Mouse (Mus musculus) embryonic facial prominence, embryonic 11.5 days (tissue): ENCODE data around the gene Cyp46a1. TPM values are rescaled to one million over a fixed set of nuclear protein-coding genes. Genes with fewer than 3 reads are reported as not detected.

Experiments
- ATAC-seq: fragments of 200-750 bp; cut with Nextera tagmentation; replicated peaks from 2 replicates; pipeline ENCODE4 v1.8.0; 2017; ENCODE audit warnings: low read depth; ENCODE audit not compliant: insufficient number of reproducible peaks, low FRiP score, low TSS enrichment
- DNase-seq: peaks from one replicate; pipeline ENCODE4 v3.0.0-alpha.2; 2015; ENCODE audit warnings: low spot score
- H3K27ac ChIP-seq: fragments of 300-500 bp; sonication (generic); replicated peaks from 2 replicates; pipeline ENCODE4 v1.5.1; 2014; ENCODE audit warnings: mild to moderate bottlenecking, low read depth, low read length, control low read depth
- H3K27me3 ChIP-seq: fragments of 300-500 bp; sonication (generic); 2 replicates; pipeline ENCODE4 v1.6.1; 2014; ENCODE audit warnings: mild to moderate bottlenecking, low read length, moderate library complexity, mixed read lengths; ENCODE audit not compliant: control insufficient read depth, insufficient read depth
- H3K36me3 ChIP-seq: fragments of 300-500 bp; sonication (generic); replicated peaks from 2 replicates; pipeline ENCODE4 v1.6.1; 2014; ENCODE audit warnings: low read depth, mild to moderate bottlenecking, low read length, moderate library complexity, mixed read lengths; ENCODE audit not compliant: control insufficient read depth, insufficient read depth
- H3K4me1 ChIP-seq: fragments of 300-500 bp; sonication (generic); 2 replicates; pipeline ENCODE4 v1.6.1; 2014; ENCODE audit warnings: low read length, mixed read lengths; ENCODE audit not compliant: control insufficient read depth, insufficient read depth
- H3K4me2 ChIP-seq: fragments of 300-500 bp; sonication (generic); 2 replicates; pipeline ENCODE4 v1.6.1; 2014; ENCODE audit warnings: low read depth, mild to moderate bottlenecking, control low read depth, low read length, moderate library complexity
- H3K4me3 ChIP-seq: fragments of 300-500 bp; sonication (generic); 2 replicates; pipeline ENCODE4 v1.5.1; 2014; ENCODE audit warnings: low read depth, low read length, control low read depth
- H3K9ac ChIP-seq: fragments of 300-500 bp; sonication (generic); replicated peaks from 2 replicates; pipeline ENCODE4 v1.6.1; 2014; ENCODE audit warnings: mild to moderate bottlenecking, control low read depth, low read length
- H3K9me3 ChIP-seq: fragments of 300-500 bp; sonication (generic); replicated peaks from 2 replicates; pipeline ENCODE4 v1.6.1; 2016; ENCODE audit warnings: mild to moderate bottlenecking, low read length, inconsistent platforms, mixed read lengths; ENCODE audit not compliant: control insufficient read depth
- WGBS: fragments of 180-500 bp; shearing (Covaris S2); extraction: QIAGEN DNeasy Blood & Tissue Kit; methylation state at CpG from one replicate; pipeline ENCODE4 v1.1.7; 2014; 5-methylcytosine and 5-hydroxymethylcytosine counted together
- polyA plus RNA-seq: library from polyadenylated mRNA; unstranded; fragments of >200 nt; fragmentation: Nextera tagmentation; extraction: Ambion mirVana; gene quantifications from 2 replicates; pipeline ENCODE4 v1.2.1, GENCODE M21; 2014

The Cyp46a1 gene
- polyA plus RNA-seq, 1 experiment from 2014 or later: 2.9 TPM

- no peaks in the 10 kb centered on the region for H3K9me3 ChIP-seq
- H3K4me2 ChIP-seq: no peak overlapping the region
- H3K9ac ChIP-seq: no peak overlapping the region
- no peak for ATAC-seq
- no peak overlapping the region for H3K27ac ChIP-seq
- no peaks in the 10 kb centered on the region for H3K36me3 ChIP-seq
- WGBS: 83% methylated on average over 1 of the region's 1 CpGs
- peaks cover 7% of the 10 kb centered on the region for H3K4me1 ChIP-seq
- no peak for DNase-seq
- no peak overlapping the region for H3K4me3 ChIP-seq
- peaks cover 23% of the 10 kb centered on the region for H3K27me3 ChIP-seq
These were observed 21.1 kb downstream of the Cyp46a1 start for GRCm38 (mm10) chr12:108355271-108355670.

GRCm38 (mm10) chr12:108355986-108356385 lies 21.8 kb downstream of the Cyp46a1 start:
- no peak overlapping the region for H3K9ac ChIP-seq
- no peak overlapping the region for H3K4me3 ChIP-seq
- no peak overlapping the region for H3K27ac ChIP-seq
- no peak for ATAC-seq
- no peaks in the 10 kb centered on the region for H3K36me3 ChIP-seq
- peaks cover 23% of the 10 kb centered on the region for H3K27me3 ChIP-seq
- H3K4me2 ChIP-seq: no peak overlapping the region
- no peak for DNase-seq
- H3K9me3 ChIP-seq: no peaks in the 10 kb centered on the region
- peaks cover 7% of the 10 kb centered on the region for H3K4me1 ChIP-seq

GRCm38 (mm10) chr12:108363796-108364195 lies 29.6 kb downstream of the Cyp46a1 start:
- no peak overlapping the region for H3K9ac ChIP-seq
- ATAC-seq: peak; percentile 78

GRCm38 (mm10) chr12:108365340-108365739 lies 31.2 kb downstream of the Cyp46a1 start:
- no peak overlapping the region for H3K4me3 ChIP-seq
- H3K27ac ChIP-seq: no peak overlapping the region
- ATAC-seq: no peak
- no peaks in the 10 kb centered on the region for H3K36me3 ChIP-seq
- H3K9me3 ChIP-seq: no peaks in the 10 kb centered on the region
- 41% methylated on average over 3 of the region's 3 CpGs for WGBS
- H3K4me2 ChIP-seq: no peak overlapping the region
- no peak overlapping the region for H3K9ac ChIP-seq
- no peaks in the 10 kb centered on the region; the same call in 1 of the 2 replicates for H3K27me3 ChIP-seq
- peak; percentile 18 for DNase-seq
- no peaks in the 10 kb centered on the region for H3K4me1 ChIP-seq

More at GRCm38 (mm10) chr12:108363796-108364195, 29.6 kb downstream of the Cyp46a1 start:
- H3K27ac ChIP-seq: no peak overlapping the region
- no peak overlapping the region for H3K4me3 ChIP-seq
- no peaks in the 10 kb centered on the region; the same call in 1 of the 2 replicates for H3K27me3 ChIP-seq
- 9% methylated on average over 5 of the region's 5 CpGs for WGBS
- H3K36me3 ChIP-seq: no peaks in the 10 kb centered on the region
- H3K4me1 ChIP-seq: no peaks in the 10 kb centered on the region
- DNase-seq: peak; percentile 82
- H3K9me3 ChIP-seq: no peaks in the 10 kb centered on the region
- no peak overlapping the region for H3K4me2 ChIP-seq

- Histone ChIP-seq H3K36me3 (no peaks in the 10 kb centered on the region), H3K27me3 (no peaks in the 10 kb centered on the region; the same call in 1 of the 2 replicates), H3K4me1 (no peaks in the 10 kb centered on the region), H3K27ac (no peak overlapping the region), H3K4me2 (no peak overlapping the region), H3K9ac (no peak overlapping the region), H3K4me3 (no peak overlapping the region), H3K9me3 (no peaks in the 10 kb centered on the region)
- WGBS: 69% methylated on average over 7 of the region's 7 CpGs
- ATAC-seq (no peak), DNase-seq (no peak)
These were observed 31.7 kb downstream of the Cyp46a1 start for GRCm38 (mm10) chr12:108365868-108366267.

- H3K4me3 ChIP-seq: no peak overlapping the region
- no peaks in the 10 kb centered on the region for H3K9me3 ChIP-seq
- no peaks in the 10 kb centered on the region for H3K27me3 ChIP-seq
- 66% methylated on average over 2 of the region's 2 CpGs for WGBS
- ATAC-seq (no peak), DNase-seq (no peak)
- no peaks in the 10 kb centered on the region for H3K36me3 ChIP-seq
- H3K9ac ChIP-seq: no peak overlapping the region
- H3K4me2 ChIP-seq: no peak overlapping the region
- no peak overlapping the region for H3K27ac ChIP-seq
- peaks cover 3% of the 10 kb centered on the region; the same call in 1 of the 2 replicates for H3K4me1 ChIP-seq
These were observed 33.7 kb downstream of the Cyp46a1 start for GRCm38 (mm10) chr12:108367909-108368308.

GRCm38 (mm10) chr12:108368921-108369320 lies 34.7 kb downstream of the Cyp46a1 start:
- H3K27ac ChIP-seq: no peak overlapping the region
- no peak for DNase-seq

GRCm38 (mm10) chr12:108370596-108371428 lies 36.6 kb downstream of the Cyp46a1 start, which contains the start of gene Eml1:
Eml1 (plus strand) TSS chr12:108370957.
- H3K4me3 ChIP-seq: no peak within 1 kb of the TSS
- H3K4me2 ChIP-seq: no peak within 1 kb of the TSS
- H3K36me3 ChIP-seq: no peaks in the 10 kb centered on the region
- H3K27me3 ChIP-seq: no peaks in the 10 kb centered on the region
- ATAC-seq: no peak
- no peaks in the 10 kb centered on the region for H3K9me3 ChIP-seq
- peaks cover 3% of the 10 kb centered on the region; the same call in 1 of the 2 replicates for H3K4me1 ChIP-seq
- H3K27ac ChIP-seq: no peak within 1 kb of the TSS
- no peak within 1 kb of the TSS for H3K9ac ChIP-seq
- WGBS: 70% methylated on average over 19 of the region's 19 CpGs
- DNase-seq: no peak

More at GRCm38 (mm10) chr12:108368921-108369320, 34.7 kb downstream of the Cyp46a1 start:
- H3K27me3 ChIP-seq: no peaks in the 10 kb centered on the region
- 65% methylated on average over 5 of the region's 5 CpGs for WGBS
- H3K4me1 ChIP-seq: peaks cover 3% of the 10 kb centered on the region; the same call in 1 of the 2 replicates
- ATAC-seq: no peak
- H3K36me3 ChIP-seq: no peaks in the 10 kb centered on the region
- no peaks in the 10 kb centered on the region for H3K9me3 ChIP-seq
- H3K9ac ChIP-seq: no peak overlapping the region
- no peak overlapping the region for H3K4me2 ChIP-seq
- no peak overlapping the region for H3K4me3 ChIP-seq
